Mouse (Mus musculus) heart, adult 8-10 months (tissue): Measurements from ENCODE around the gene Zfp639. TPM values are rescaled to one million over a fixed set of nuclear protein-coding genes. Genes with fewer than 3 reads are reported as not detected.

Experiments used
- DNase-seq: peaks from one replicate; pipeline ENCODE4 v3.0.0; 2022; ENCODE audit warnings: low spot score
- total RNA-seq, 4 experiments: library from RNA; stranded (reverse); gene quantifications; 2 replicates each; pipeline ENCODE4 v1.2.4; 2022

Zfp639 gene
- total RNA-seq, 4 experiments from 2014 or later, result 21.3 to 30.0 (median 25.8) TPM

DNA sequence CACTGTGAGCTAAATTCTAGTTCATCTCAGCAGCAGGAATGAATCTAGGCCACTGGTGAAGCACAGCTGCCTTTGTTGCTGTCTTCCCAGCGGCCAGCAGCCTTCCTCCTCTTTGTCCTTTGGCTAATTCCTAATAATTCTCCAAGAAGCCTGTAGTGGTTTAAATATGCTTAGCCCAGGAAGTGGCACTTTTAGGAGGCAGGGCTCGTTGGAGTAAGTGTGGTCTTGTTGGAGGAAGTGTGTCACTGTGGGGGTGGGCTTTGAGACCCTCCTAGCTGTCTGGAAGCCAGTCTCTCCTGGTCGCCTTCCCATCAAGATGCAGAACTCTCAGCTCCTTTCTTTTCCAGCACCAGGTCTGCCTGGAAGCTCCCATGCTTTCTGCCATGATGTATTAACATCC is 4.2 kb upstream of the Zfp639 start:
- no peak for DNase-seq

DNA sequence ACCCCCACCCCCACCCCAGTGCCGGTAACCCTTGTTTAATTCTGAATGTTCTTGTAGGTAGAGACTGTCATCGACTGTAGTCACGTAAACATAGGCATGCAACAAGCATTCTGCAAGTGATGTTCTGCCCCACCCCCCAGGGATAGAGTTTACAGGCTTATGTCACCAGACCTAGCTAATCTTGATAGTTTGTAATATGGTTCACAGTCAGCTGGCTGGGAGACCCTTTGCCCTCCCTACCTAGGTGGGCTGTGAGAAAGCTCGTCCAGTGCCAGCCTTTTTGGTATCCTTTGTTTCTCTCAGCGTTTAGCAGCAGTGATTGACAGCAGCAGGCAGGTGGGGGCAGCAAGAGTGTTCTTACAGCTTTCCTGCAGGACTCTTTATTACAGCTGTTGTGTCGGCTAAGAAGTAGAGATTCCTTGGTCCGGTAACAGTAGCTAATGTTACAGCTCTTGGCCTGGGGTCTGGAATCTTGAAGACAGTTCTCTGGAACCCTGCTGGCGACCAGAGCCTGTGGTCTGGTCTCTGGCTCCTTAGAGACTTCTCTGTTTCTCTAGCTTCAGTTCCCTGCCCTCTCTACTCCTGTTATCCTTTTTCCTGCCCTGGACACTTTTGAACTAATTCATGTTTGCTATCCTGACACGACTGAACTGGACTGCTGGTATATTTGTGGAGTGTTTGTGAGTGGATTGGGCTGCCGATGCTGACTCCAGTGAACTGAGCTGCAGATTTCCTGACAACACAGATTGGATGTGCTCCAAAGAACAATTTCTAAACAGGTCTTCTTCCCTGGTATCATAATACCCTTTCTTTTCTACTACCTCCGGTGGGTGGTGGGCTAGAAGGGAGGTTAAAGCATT is 3.5 kb upstream of the Zfp639 start:
- DNase-seq, result no peak

GRCm38 (mm10) chr3:32508666-32509324 is 1.3 kb upstream of the Zfp639 start:
- peak; percentile 72 for DNase-seq

GRCm38 (mm10) chr3:32510375-32511190 is 524 bp downstream of the Zfp639 start:
- DNase-seq, result peak; percentile 95

DNA sequence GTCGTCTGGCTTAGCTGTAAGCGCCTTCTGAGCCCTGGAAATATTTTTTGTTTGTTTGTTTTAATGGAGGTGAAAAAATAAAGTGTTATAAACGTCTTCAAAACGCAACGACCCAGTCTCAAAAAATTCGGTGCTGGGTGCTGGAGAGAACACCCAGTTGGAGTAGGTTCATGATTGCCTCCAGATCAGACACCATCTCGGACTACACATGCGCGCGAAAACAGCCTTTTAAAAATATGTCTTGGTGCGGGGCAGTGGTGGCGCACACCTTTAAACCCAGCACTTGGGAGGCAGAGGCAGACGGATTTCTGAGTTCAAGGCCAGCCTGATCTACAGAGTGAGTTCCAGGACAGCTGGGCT is 1.1 kb downstream of the Zfp639 start:
- DNase-seq, result no peak

- no peak for DNase-seq
Observed at GRCm38 (mm10) chr3:32512686-32513284, 2.7 kb downstream of the Zfp639 start.

GRCm38 (mm10) chr3:32513528-32513927 is 3.5 kb downstream of the Zfp639 start:
- DNase-seq, result no peak

- DNase-seq, result no peak
Observed at GRCm38 (mm10) chr3:32527181-32527580, 17.1 kb downstream of the Zfp639 start.

- peak; percentile 97 for DNase-seq
Observed at GRCm38 (mm10) chr3:32529303-32529898, 19.3 kb downstream of the Zfp639 start, which contains the start of gene Mfn1. Gene Mfn1 (plus strand): TSS chr3:32529465.

- no peak for DNase-seq
Observed at GRCm38 (mm10) chr3:32530041-32530440, 20.0 kb downstream of the Zfp639 start.

DNA sequence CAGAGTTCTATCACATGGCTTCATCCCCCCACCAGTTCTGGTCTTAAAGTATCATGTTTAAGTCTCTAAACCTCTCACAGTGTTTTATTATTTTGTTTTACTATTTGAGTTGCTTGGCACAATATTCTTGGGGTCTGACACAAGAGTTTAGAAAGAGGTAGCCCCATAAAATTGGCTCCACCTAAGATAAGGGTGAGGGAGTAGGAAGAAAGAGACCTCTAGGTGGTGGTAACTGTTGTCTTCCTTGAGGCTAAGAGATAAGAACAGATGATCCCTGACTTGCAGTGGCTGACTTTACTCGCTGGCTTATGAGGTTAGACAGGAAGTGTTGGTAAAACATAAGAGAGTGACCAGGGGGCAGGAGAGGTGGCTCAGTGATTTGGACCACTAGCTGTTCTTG is 25.6 kb downstream of the Zfp639 start:
- no peak for DNase-seq

DNA sequence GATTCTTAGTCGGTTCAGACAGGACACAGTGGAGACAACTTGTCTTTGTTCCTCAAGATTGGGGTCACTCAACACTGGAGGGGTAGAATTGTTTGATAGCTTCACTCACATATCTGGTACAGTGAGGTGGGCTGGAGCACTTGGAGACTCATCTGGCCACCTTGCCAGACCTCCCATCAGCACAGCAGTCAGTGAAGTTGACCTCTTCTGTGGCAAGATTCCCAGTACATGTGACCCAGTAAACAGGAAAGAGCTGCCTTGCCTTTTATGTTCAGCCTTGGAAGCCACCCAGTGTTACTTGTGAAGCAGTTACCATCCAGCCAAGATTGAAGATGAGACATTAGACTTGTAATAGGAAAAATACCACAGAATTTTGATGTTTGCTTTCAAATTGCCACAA is 27.5 kb downstream of the Zfp639 start:
- peak; percentile 91 for DNase-seq

- no peak for DNase-seq
Observed at GRCm38 (mm10) chr3:32538091-32538490, 28.0 kb downstream of the Zfp639 start.

DNA sequence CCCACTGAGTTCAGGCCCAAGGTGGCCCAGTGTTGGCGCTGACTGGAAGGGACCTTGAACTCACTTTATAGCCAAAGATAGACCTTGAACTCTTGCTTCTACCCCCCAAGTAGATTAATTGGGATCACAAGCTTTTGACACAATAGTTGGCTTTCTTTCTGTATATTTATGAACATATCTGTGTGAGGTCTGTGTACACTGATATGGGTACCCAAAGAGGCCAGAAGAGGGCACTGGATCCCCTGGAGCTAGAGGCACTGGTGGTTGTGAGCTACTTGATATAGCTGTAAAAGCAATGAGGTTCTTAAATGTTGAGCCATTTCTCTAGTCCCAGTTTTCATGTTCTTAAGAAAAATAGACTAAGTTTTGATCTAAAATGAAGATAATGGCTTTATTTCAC is 43.0 kb downstream of the Zfp639 start:
- no peak for DNase-seq

GRCm38 (mm10) chr3:32563401-32563800 is 53.3 kb downstream of the Zfp639 start:
- no peak for DNase-seq

Other genes with a start within 250 kb of the Zfp639 start
- 1 to 10 TPM; 5.9 to 8.9 (median 6.6) TPM for gene Zmat3, start 144.2 kb upstream of the Zfp639 start, total RNA-seq
- gene Pik3ca, start 112.6 kb upstream of the Zfp639 start, total RNA-seq, result 10 to 100 TPM; 42.2 to 50.1 (median 45.1) TPM
- gene Kcnmb3, start 18.0 kb upstream of the Zfp639 start, total RNA-seq, result not detected
- 100 to 1,000 TPM; 446 to 480 (median 447) TPM for gene Mfn1, start 19.2 kb downstream of the Zfp639 start, total RNA-seq
- gene Gnb4, start 106.3 kb downstream of the Zfp639 start, total RNA-seq, result 10 to 100 TPM in 2 of 4 experiments, 1 to 10 TPM in 2; 6.9 to 14.1 (median 10.9) TPM
- gene Actl6a, start 196.0 kb downstream of the Zfp639 start, total RNA-seq, result 10 to 100 TPM; 17.3 to 26.9 (median 20.3) TPM
- gene Ndufb5, start 226.7 kb downstream of the Zfp639 start, total RNA-seq, result 100 to 1,000 TPM; 836 to 865 (median 854) TPM
- 10 to 100 TPM; 30.1 to 41.5 (median 36.4) TPM for gene Mrpl47, start 227.3 kb downstream of the Zfp639 start, total RNA-seq